Mouse (Mus musculus) embryonic facial prominence, embryonic 14.5 days (tissue): ENCODE data around the gene Ifnar2. TPM values are rescaled to one million over a fixed set of nuclear protein-coding genes. Genes with fewer than 3 reads are reported as not detected.
A peak's percentile ranks its signal among the peaks of the same experiment; 100 is the strongest.

Experiments used
- ATAC-seq: fragments of 200-750 bp; cut with Nextera tagmentation; 2 replicates; pipeline ENCODE4 v1.8.0; 2017; ENCODE audit warnings: low read depth, moderate number of reproducible peaks, moderate TSS enrichment
- DNase-seq: peaks from one replicate; pipeline ENCODE4 v3.0.0-alpha.2; 2015; ENCODE audit warnings: low spot score
- H3K27ac ChIP-seq: fragments of 300-500 bp; sonication (generic); replicated peaks from 2 replicates; pipeline ENCODE4 v1.5.1; 2014; ENCODE audit warnings: low read depth, mild to moderate bottlenecking, low read length, moderate library complexity
- H3K27me3 ChIP-seq: fragments of 300-500 bp; sonication (generic); replicated peaks from 2 replicates; pipeline ENCODE4 v1.6.1; 2014; ENCODE audit warnings: low read length; ENCODE audit not compliant: control insufficient read depth, insufficient read depth
- H3K36me3 ChIP-seq: fragments of 300-500 bp; sonication (generic); 2 replicates; pipeline ENCODE4 v1.6.1; 2014; ENCODE audit warnings: low read length, mixed read lengths; ENCODE audit not compliant: control insufficient read depth, insufficient read depth
- H3K4me1 ChIP-seq: fragments of 300-500 bp; sonication (generic); 2 replicates; pipeline ENCODE4 v1.6.1; 2014; ENCODE audit warnings: antibody characterized with exemption, low read length; ENCODE audit not compliant: control insufficient read depth, insufficient read depth
- H3K4me2 ChIP-seq: fragments of 300-500 bp; sonication (generic); 2 replicates; pipeline ENCODE4 v1.6.1; 2014; ENCODE audit warnings: low read depth, mild to moderate bottlenecking, low read length, moderate library complexity, mixed read lengths
- H3K4me3 ChIP-seq: fragments of 300-500 bp; sonication (generic); 2 replicates; pipeline ENCODE4 v1.5.1; 2014; ENCODE audit warnings: low read depth, mild to moderate bottlenecking, low read length
- H3K9ac ChIP-seq: fragments of 300-500 bp; sonication (generic); 2 replicates; pipeline ENCODE4 v1.6.1; 2014; ENCODE audit warnings: low read depth, mild to moderate bottlenecking, low read length, moderate library complexity, mixed read lengths
- H3K9me3 ChIP-seq: fragments of 300-500 bp; sonication (generic); 2 replicates; pipeline ENCODE4 v1.6.1; 2016; ENCODE audit warnings: low read length; ENCODE audit not compliant: control insufficient read depth
- WGBS: fragments of 180-500 bp; shearing (Covaris S2); extraction: QIAGEN DNeasy Blood & Tissue Kit; methylation state at CpG from one replicate; pipeline ENCODE4 v1.1.7; 2014; 5-methylcytosine and 5-hydroxymethylcytosine counted together
- polyA plus RNA-seq: library from polyadenylated mRNA; unstranded; fragments of >200 nt; fragmentation: Nextera tagmentation; extraction: Ambion mirVana; gene quantifications from 2 replicates; pipeline ENCODE4 v1.2.1, GENCODE M21; 2014

Gene Ifnar2
- 62.7 and 67.7 TPM in 2 replicates for polyA plus RNA-seq

DNA sequence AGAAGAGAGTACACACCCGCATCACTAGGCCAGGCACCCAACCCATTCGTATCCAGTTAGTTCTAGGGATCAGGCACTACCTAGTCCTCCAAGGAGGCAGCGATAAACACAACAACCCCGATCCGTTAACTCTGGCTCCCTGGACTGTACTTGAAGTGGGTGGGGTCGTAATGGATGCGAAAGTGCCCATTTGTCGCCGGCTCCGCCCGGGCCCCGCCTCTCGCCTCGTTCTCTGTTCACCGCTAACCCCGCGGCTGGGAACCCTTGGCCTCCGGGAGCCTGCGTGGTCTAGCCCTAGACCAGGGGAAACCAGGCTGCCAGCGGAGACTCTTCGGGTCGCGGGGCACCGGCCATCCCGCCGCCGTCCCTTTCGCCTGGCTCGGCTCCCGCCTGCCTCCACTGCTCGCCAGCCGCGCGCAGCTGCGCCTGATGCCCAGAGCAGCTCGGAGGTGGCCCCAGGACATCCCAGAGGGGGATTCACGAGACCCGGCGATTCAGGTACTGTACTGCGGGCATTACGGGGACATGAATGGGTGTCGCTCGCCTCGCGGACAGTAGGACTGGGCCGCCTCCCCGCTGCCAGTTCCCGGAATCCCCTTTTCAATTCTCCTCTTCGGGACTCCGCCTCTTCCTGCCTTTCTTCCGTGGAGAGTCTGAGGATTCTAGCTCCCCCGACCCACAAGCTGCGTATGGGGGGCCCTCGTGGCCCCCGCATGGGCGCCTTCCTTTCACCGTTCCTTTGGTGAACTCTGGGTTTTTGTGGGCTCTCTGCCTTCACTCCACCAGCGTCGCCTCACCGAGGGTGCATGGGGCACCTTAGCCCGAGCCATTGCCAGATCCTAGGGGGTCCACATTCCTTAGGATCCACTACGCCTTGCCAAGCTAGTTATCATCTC lies at the start of gene Ifnar2:
Ifnar2 (plus strand) TSS at position 207 of the 896 bp plus-strand sequence.
- H3K27ac ChIP-seq = peak within 1 kb of the TSS; percentile 94
- H3K9ac ChIP-seq = peak within 1 kb of the TSS; percentile 95
- peak within 1 kb of the TSS; percentile 74 for H3K4me2 ChIP-seq
- H3K36me3 ChIP-seq = no peaks in the 10 kb centered on the region
- ATAC-seq (peak; percentile 91), DNase-seq (peak; percentile 88)
- H3K9me3 ChIP-seq = no peaks in the 10 kb centered on the region
- 2% methylated on average over 36 of the region's 62 CpGs for WGBS
- no peaks in the 10 kb centered on the region for H3K27me3 ChIP-seq
- H3K4me3 ChIP-seq = peak within 1 kb of the TSS; percentile 94
- peaks cover 12% of the 10 kb centered on the region for H3K4me1 ChIP-seq

DNA sequence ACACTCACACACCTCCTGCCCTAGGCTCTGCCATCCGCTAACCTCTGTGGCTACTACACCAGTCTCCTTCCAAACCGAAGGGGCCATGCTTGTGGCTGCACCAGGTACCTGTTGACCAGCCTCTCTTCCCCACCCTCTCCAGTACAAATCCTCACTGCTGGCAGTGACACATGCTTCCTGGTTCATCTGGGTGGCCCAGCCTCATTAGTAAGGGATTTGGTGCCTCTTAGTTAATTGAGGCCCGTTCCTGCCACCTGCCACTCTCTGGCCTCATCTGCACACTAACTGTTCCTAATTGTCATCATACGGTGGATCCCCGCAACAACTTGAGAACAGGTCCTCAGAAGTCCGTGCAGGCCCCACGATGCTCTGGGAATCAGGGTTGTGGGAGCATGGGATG lies 45.0 kb upstream of the Ifnar2 start:
- ATAC-seq (peak; percentile 55; the same call in 1 of the 2 replicates), DNase-seq (no peak)
- no peaks in the 10 kb centered on the region for H3K4me1 ChIP-seq
- H3K4me3 ChIP-seq = no peak overlapping the region
- H3K4me2 ChIP-seq = no peak overlapping the region
- no peak overlapping the region for H3K27ac ChIP-seq
- no peaks in the 10 kb centered on the region for H3K36me3 ChIP-seq
- H3K9me3 ChIP-seq = no peaks in the 10 kb centered on the region
- H3K27me3 ChIP-seq = no peaks in the 10 kb centered on the region; the same call in 1 of the 2 replicates
- 73% methylated on average over 7 of the region's 7 CpGs for WGBS
- H3K9ac ChIP-seq = no peak overlapping the region

DNA sequence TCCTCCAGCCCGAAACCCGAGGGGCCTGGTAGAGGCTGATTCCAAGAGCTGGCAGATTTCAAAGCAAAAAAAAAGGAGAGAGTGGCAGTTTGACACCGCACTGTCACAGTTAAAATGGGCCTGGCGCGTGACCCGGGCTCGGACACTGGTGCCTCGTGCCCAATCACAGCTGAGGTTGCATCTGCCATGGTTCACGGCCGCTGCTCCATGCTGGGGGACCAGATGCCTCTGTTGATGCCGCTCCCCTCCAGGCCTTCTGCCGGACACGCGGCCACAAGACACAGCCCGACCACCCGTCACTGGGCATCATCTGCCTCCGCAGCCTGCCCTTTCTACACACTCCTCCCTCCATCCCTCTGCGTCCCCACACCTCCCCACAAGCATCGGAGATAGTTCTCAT lies 43.7 kb upstream of the Ifnar2 start:
- no peak for DNase-seq
- ATAC-seq = no peak
- Histone ChIP-seq H3K4me1 (no peaks in the 10 kb centered on the region), H3K27me3 (no peaks in the 10 kb centered on the region; the same call in 1 of the 2 replicates), H3K36me3 (no peaks in the 10 kb centered on the region), H3K4me2 (no peak overlapping the region), H3K9ac (no peak overlapping the region), H3K4me3 (no peak overlapping the region), H3K9me3 (no peaks in the 10 kb centered on the region), H3K27ac (no peak overlapping the region)
- 75% methylated on average over 19 of the region's 19 CpGs for WGBS

GRCm38 (mm10) chr16:91330496-91330895 lies 42.1 kb upstream of the Ifnar2 start:
- H3K9me3 ChIP-seq = no peaks in the 10 kb centered on the region
- no peak overlapping the region for H3K9ac ChIP-seq
- no peak for DNase-seq
- no peaks in the 10 kb centered on the region for H3K4me1 ChIP-seq
- ATAC-seq = no peak
- WGBS = 80% methylated on average over 6 of the region's 6 CpGs
- no peaks in the 10 kb centered on the region for H3K36me3 ChIP-seq
- no peak overlapping the region for H3K4me3 ChIP-seq
- H3K27ac ChIP-seq = no peak overlapping the region
- H3K27me3 ChIP-seq = no peaks in the 10 kb centered on the region; the same call in 1 of the 2 replicates
- H3K4me2 ChIP-seq = no peak overlapping the region

DNA sequence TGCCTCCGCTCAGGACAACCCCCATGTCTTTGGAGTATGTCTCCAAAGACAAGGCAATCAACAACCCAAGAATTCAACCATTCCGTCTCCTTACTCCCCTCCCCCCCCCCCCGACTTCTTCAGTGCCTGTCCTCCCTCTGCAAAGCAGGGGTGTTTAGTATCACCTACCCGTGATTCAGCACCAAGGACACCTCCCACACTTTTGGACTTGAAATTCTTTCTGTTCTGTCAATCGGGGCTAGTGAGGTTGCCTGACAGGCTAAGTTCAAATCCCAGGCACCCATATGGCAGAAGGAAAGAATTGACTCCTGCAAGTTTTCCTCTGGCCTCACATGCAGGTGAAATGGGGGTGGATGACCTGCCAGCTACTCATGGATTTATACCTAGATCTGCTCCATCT lies 41.4 kb upstream of the Ifnar2 start:
- no peak overlapping the region for H3K9ac ChIP-seq
- DNase-seq (peak; percentile 62), ATAC-seq (no peak)
- H3K4me3 ChIP-seq = no peak overlapping the region
- no peaks in the 10 kb centered on the region; the same call in 1 of the 2 replicates for H3K27me3 ChIP-seq
- no peaks in the 10 kb centered on the region for H3K9me3 ChIP-seq
- H3K4me2 ChIP-seq = no peak overlapping the region
- no peaks in the 10 kb centered on the region for H3K36me3 ChIP-seq
- H3K4me1 ChIP-seq = no peaks in the 10 kb centered on the region
- 34% methylated on average over 5 of the region's 5 CpGs for WGBS
- H3K27ac ChIP-seq = no peak overlapping the region

DNA sequence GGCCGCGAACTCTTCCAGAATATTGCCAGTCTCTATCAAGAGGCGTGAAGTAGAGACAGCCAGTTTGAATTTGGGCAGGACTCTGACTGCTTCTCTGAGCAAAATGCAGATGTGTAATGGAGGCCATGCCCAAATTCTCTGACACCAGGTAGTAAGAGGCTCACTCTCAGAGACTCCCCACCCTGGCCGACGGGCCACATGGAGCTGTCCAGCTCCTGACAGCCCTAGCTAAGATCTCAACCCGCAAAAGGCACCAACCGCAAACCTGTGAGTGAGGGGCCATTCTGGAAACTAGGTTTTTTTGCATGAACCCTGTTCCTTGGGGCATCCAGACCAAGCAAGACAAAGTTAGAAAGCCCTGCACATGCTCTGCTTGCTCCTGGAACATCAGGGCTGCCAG lies 39.7 kb upstream of the Ifnar2 start:
- Histone ChIP-seq H3K36me3 (no peaks in the 10 kb centered on the region), H3K27ac (no peak overlapping the region), H3K9ac (no peak overlapping the region), H3K4me1 (no peaks in the 10 kb centered on the region), H3K9me3 (no peaks in the 10 kb centered on the region), H3K4me2 (no peak overlapping the region), H3K27me3 (no peaks in the 10 kb centered on the region), H3K4me3 (no peak overlapping the region)
- ATAC-seq (no peak), DNase-seq (no peak)
- 56% methylated on average over 7 of the region's 7 CpGs for WGBS

DNA sequence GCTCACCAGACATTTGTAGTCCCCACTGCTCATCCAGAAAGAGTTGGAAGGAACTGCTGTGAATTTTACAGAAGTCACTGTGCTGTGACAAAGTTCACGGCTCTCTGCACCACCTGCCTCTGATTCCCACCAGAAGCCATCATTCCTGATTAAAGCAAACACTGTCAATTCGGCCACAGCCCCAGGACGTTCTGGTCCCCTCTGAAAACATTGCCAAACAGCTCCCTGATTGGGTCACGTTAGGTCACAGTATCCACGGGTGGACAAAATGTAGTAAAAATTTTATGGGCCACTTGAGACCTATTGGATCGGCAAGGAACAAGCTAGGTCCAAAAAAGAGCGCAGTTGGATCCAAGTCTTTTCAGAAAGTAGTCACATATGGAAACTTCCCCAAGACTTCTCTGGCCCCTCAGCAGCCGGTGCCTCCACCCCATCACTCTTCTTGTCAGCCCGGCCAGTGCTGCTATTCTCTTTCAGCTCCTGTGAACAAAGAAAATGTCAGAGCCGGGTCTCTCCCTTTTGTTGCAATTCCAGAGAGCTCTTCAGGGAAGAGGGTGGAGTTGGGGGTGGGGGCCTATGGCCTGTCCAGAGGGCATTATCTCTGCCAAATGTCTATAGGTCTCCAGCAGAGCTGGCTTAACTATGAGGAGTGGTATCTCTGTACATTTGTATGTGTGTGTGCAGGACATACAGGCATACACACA lies 38.2 kb upstream of the Ifnar2 start:
- Histone ChIP-seq H3K4me3 (no peak overlapping the region), H3K9ac (no peak overlapping the region), H3K27ac (no peak overlapping the region), H3K27me3 (no peaks in the 10 kb centered on the region), H3K4me1 (no peaks in the 10 kb centered on the region), H3K36me3 (no peaks in the 10 kb centered on the region), H3K4me2 (no peak overlapping the region), H3K9me3 (no peaks in the 10 kb centered on the region)
- WGBS = 25% methylated on average over 10 of the region's 10 CpGs
- ATAC-seq = no peak
- DNase-seq = no peak

GRCm38 (mm10) chr16:91336753-91337152 lies 35.8 kb upstream of the Ifnar2 start:
- Histone ChIP-seq H3K36me3 (no peaks in the 10 kb centered on the region), H3K27ac (no peak overlapping the region), H3K9me3 (no peaks in the 10 kb centered on the region), H3K4me1 (no peaks in the 10 kb centered on the region), H3K9ac (no peak overlapping the region), H3K27me3 (no peaks in the 10 kb centered on the region), H3K4me3 (no peak overlapping the region), H3K4me2 (no peak overlapping the region)
- no peak for ATAC-seq
- 86% methylated on average over 4 of the region's 4 CpGs for WGBS
- no peak for DNase-seq
